Mouse (Mus musculus): ENCODE measurements around the gene Sema3f. TPM values are rescaled to one million over a fixed set of nuclear protein-coding genes. Genes with fewer than 3 reads are reported as not detected.

Gene Sema3f
- polyA plus RNA-seq, 1 experiment from 2014 or later = 13.2 TPM

GRCm38 (mm10) chr9:107723794-107724531, 13.7 kb upstream of the Sema3f start:
- no peaks in the 10 kb centered on the region for H3K27me3 ChIP-seq (ENCODE audit: control insufficient read depth, insufficient read depth, low read length)
- DNase-seq (ENCODE audit: low spot score) = no peak
- no peaks in the 10 kb centered on the region for H3K9me3 ChIP-seq (ENCODE audit: control insufficient read depth, low read length)
- H3K9ac ChIP-seq (ENCODE audit: low read length) = peak overlapping the region; percentile 35; the same call in 1 of the 2 replicates
- H3K4me3 ChIP-seq (ENCODE audit: low read depth, low read length) = no peak overlapping the region
- ATAC-seq (replicated peaks; ENCODE audit: low FRiP score) = peak; percentile 63
- no peaks in the 10 kb centered on the region for H3K36me3 ChIP-seq (ENCODE audit: control insufficient read depth, insufficient read depth, low read length)
- H3K4me2 ChIP-seq (ENCODE audit: low read depth, low read length, severe bottlenecking) = peak overlapping the region; percentile 38
- 2% methylated on average over 11 of the region's 11 CpGs for WGBS
- H3K4me1 ChIP-seq (replicated peaks; ENCODE audit: control insufficient read depth, insufficient read depth, low read length) = peaks cover 21% of the 10 kb centered on the region
- H3K27ac ChIP-seq (ENCODE audit: low read depth, low read length) = peak overlapping the region; percentile 51

DNA sequence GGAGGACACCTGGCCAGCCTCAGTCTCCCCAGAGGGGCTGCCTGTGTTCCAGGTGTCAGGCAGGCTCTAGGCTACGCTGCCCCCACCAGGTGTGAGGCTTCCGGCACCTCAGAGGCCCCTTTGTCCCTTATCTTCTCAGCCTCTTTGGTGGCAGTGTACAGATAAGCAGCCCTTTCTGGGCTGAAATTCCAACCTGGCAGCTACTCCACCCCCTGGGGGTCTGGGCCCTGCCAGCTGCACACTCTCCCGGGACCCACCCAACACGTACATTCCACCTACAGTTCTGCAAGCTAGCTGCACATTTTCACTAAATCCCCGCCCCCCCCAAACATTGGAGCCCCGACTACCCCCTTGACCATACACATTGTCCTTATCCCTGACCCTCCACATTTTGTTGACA, 13.0 kb upstream of the Sema3f start:
- Histone ChIP-seq H3K9me3 (ENCODE audit: control insufficient read depth, low read length) (no peaks in the 10 kb centered on the region), H3K27ac (ENCODE audit: low read depth, low read length) (peak overlapping the region; percentile 51), H3K36me3 (ENCODE audit: control insufficient read depth, insufficient read depth, low read length) (no peaks in the 10 kb centered on the region), H3K4me3 (ENCODE audit: low read depth, low read length) (no peak overlapping the region), H3K4me1 (replicated peaks; ENCODE audit: control insufficient read depth, insufficient read depth, low read length) (peaks cover 21% of the 10 kb centered on the region), H3K4me2 (ENCODE audit: low read depth, low read length, severe bottlenecking) (peak overlapping the region; percentile 38; the same call in 1 of the 2 replicates), H3K27me3 (ENCODE audit: control insufficient read depth, insufficient read depth, low read length) (no peaks in the 10 kb centered on the region), H3K9ac (ENCODE audit: low read length) (peak overlapping the region; percentile 35; the same call in 1 of the 2 replicates)
- WGBS = 18% methylated on average over 6 of the region's 6 CpGs
- DNase-seq (ENCODE audit: low spot score) (no peak), ATAC-seq (replicated peaks; ENCODE audit: low FRiP score) (peak; percentile 11)

GRCm38 (mm10) chr9:107718781-107719540, 8.7 kb upstream of the Sema3f start:
- no peak overlapping the region for H3K4me2 ChIP-seq (ENCODE audit: low read depth, low read length, severe bottlenecking)
- WGBS = 82% methylated on average over 10 of the region's 10 CpGs
- H3K36me3 ChIP-seq (ENCODE audit: control insufficient read depth, insufficient read depth, low read length) = no peaks in the 10 kb centered on the region
- H3K9me3 ChIP-seq (ENCODE audit: control insufficient read depth, low read length) = no peaks in the 10 kb centered on the region
- no peak overlapping the region for H3K4me3 ChIP-seq (ENCODE audit: low read depth, low read length)
- ATAC-seq (replicated peaks; ENCODE audit: low FRiP score) = no peak
- H3K27me3 ChIP-seq (ENCODE audit: control insufficient read depth, insufficient read depth, low read length) = no peaks in the 10 kb centered on the region
- no peak overlapping the region for H3K27ac ChIP-seq (ENCODE audit: low read depth, low read length)
- peaks cover 22% of the 10 kb centered on the region for H3K4me1 ChIP-seq (replicated peaks; ENCODE audit: control insufficient read depth, insufficient read depth, low read length)
- H3K9ac ChIP-seq (ENCODE audit: low read length) = no peak overlapping the region
- DNase-seq (ENCODE audit: low spot score) = no peak

- H3K27ac ChIP-seq (ENCODE audit: low read depth, low read length) = no peak overlapping the region
- no peaks in the 10 kb centered on the region for H3K27me3 ChIP-seq (ENCODE audit: control insufficient read depth, insufficient read depth, low read length)
- H3K36me3 ChIP-seq (ENCODE audit: control insufficient read depth, insufficient read depth, low read length) = no peaks in the 10 kb centered on the region
- H3K4me3 ChIP-seq (ENCODE audit: low read depth, low read length) = no peak overlapping the region
- no peak for ATAC-seq (replicated peaks; ENCODE audit: low FRiP score)
- no peaks in the 10 kb centered on the region for H3K9me3 ChIP-seq (ENCODE audit: control insufficient read depth, low read length)
- no peak overlapping the region for H3K4me2 ChIP-seq (ENCODE audit: low read depth, low read length, severe bottlenecking)
- WGBS = 46% methylated on average over 6 of the region's 6 CpGs
- no peak for DNase-seq (ENCODE audit: low spot score)
- H3K4me1 ChIP-seq (replicated peaks; ENCODE audit: control insufficient read depth, insufficient read depth, low read length) = peaks cover 10% of the 10 kb centered on the region; the same call in 1 of the 2 replicates
- H3K9ac ChIP-seq (ENCODE audit: low read length) = no peak overlapping the region
Measured at GRCm38 (mm10) chr9:107716951-107717350, 6.7 kb upstream of the Sema3f start.

- DNase-seq (ENCODE audit: low spot score) (no peak), ATAC-seq (replicated peaks; ENCODE audit: low FRiP score) (no peak)
- peaks cover 10% of the 10 kb centered on the region; the same call in 1 of the 2 replicates for H3K4me1 ChIP-seq (replicated peaks; ENCODE audit: control insufficient read depth, insufficient read depth, low read length)
- H3K36me3 ChIP-seq (ENCODE audit: control insufficient read depth, insufficient read depth, low read length) = no peaks in the 10 kb centered on the region
- H3K9ac ChIP-seq (ENCODE audit: low read length) = no peak overlapping the region
- no peak overlapping the region for H3K4me2 ChIP-seq (ENCODE audit: low read depth, low read length, severe bottlenecking)
- no peak overlapping the region for H3K27ac ChIP-seq (ENCODE audit: low read depth, low read length)
- WGBS = 88% methylated on average over 2 of the region's 2 CpGs
- no peaks in the 10 kb centered on the region for H3K27me3 ChIP-seq (ENCODE audit: control insufficient read depth, insufficient read depth, low read length)
- H3K9me3 ChIP-seq (ENCODE audit: control insufficient read depth, low read length) = no peaks in the 10 kb centered on the region
- no peak overlapping the region for H3K4me3 ChIP-seq (ENCODE audit: low read depth, low read length)
Measured at GRCm38 (mm10) chr9:107715632-107716031, 5.4 kb upstream of the Sema3f start.

DNA sequence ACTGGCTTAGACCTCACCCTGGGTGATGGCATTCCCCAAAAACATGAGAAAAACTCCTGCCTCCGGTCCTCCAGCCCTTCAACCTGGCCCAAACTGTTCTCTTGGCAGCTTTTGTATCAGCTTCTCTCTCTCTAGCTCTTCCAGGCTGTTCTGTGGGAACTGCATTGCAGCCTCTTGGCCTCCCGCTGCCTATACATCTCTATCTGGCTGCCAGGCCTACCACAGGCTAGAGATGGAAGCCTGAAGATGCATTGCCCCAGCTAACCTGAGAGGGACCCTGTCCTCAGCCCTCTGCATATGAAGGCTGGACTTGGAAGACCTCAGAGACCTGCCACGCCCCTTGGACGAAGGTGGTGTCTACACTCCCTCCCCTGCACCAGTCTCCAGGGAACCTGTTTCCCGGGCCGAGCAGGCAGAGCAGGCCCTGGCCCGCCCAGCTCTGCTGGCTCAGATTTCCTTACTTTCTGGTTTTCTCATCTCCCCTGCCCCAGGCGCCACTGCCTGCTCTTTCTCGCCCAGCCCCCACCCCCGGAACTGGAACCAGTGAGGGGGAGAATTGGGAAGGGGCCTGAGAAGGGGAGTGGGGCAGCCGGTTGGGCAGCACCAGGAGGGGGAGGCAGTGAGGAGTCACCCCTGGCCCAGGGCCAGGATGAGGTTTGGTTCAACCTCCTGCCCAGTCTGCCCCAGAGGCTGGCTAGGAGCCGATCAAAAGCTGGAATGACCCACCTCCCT, 4.1 kb upstream of the Sema3f start:
- H3K4me3 ChIP-seq (ENCODE audit: low read depth, low read length) = no peak overlapping the region
- peaks cover 6% of the 10 kb centered on the region; the same call in 1 of the 2 replicates for H3K27me3 ChIP-seq (ENCODE audit: control insufficient read depth, insufficient read depth, low read length)
- no peak overlapping the region for H3K4me2 ChIP-seq (ENCODE audit: low read depth, low read length, severe bottlenecking)
- no peak overlapping the region for H3K27ac ChIP-seq (ENCODE audit: low read depth, low read length)
- 15% methylated on average over 12 of the region's 12 CpGs for WGBS
- H3K9ac ChIP-seq (ENCODE audit: low read length) = no peak overlapping the region; the same call in 1 of the 2 replicates
- ATAC-seq (replicated peaks; ENCODE audit: low FRiP score) = no peak
- peaks cover 14% of the 10 kb centered on the region; the same call in 1 of the 2 replicates for H3K4me1 ChIP-seq (replicated peaks; ENCODE audit: control insufficient read depth, insufficient read depth, low read length)
- H3K9me3 ChIP-seq (ENCODE audit: control insufficient read depth, low read length) = no peaks in the 10 kb centered on the region
- H3K36me3 ChIP-seq (ENCODE audit: control insufficient read depth, insufficient read depth, low read length) = no peaks in the 10 kb centered on the region
- DNase-seq (ENCODE audit: low spot score) = peak; percentile 77

- H3K4me2 ChIP-seq (ENCODE audit: low read depth, low read length, severe bottlenecking) = peak overlapping the region; percentile 99
- peaks cover 6% of the 10 kb centered on the region; the same call in 1 of the 2 replicates for H3K27me3 ChIP-seq (ENCODE audit: control insufficient read depth, insufficient read depth, low read length)
- H3K9ac ChIP-seq (ENCODE audit: low read length) = peak overlapping the region; percentile 72
- no peaks in the 10 kb centered on the region for H3K36me3 ChIP-seq (ENCODE audit: control insufficient read depth, insufficient read depth, low read length)
- no peak overlapping the region for H3K27ac ChIP-seq (ENCODE audit: low read depth, low read length)
- H3K4me1 ChIP-seq (replicated peaks; ENCODE audit: control insufficient read depth, insufficient read depth, low read length) = peaks cover 31% of the 10 kb centered on the region
- peak overlapping the region; percentile 72 for H3K4me3 ChIP-seq (ENCODE audit: low read depth, low read length)
- peak; percentile 35; the same call in 1 of the 2 replicates for ATAC-seq (replicated peaks; ENCODE audit: low FRiP score)
- no peak for DNase-seq (ENCODE audit: low spot score)
- H3K9me3 ChIP-seq (ENCODE audit: control insufficient read depth, low read length) = no peaks in the 10 kb centered on the region
- under 1% methylated on average over 50 of the region's 55 CpGs for WGBS
Measured at GRCm38 (mm10) chr9:107709096-107709696, 1.1 kb downstream of the Sema3f start.

All from forebrain, embryonic 11.5 days (tissue).